Mouse (Mus musculus): ENCODE data around the gene Soat1.
"Not testable (repeated sequence)": the region's sequence is repeated elsewhere in the genome, so short reads cannot be mapped to it uniquely, and the experiment has no call there.

Soat1 gene

GRCm38 (mm10) chr1:156423493-156423892 lies 50.6 kb downstream of the Soat1 start:
- DNase-seq = no peak

- DNase-seq = no peak
Observed at GRCm38 (mm10) chr1:156422856-156423255, 51.3 kb downstream of the Soat1 start.

GRCm38 (mm10) chr1:156420671-156421297 lies 53.3 kb downstream of the Soat1 start, which contains the start of gene Axdnd1:
Gene Axdnd1, minus strand, starts transcription at chr1:156421159.
- DNase-seq = peak; percentile 79

- DNase-seq = peak; percentile 6
Observed at GRCm38 (mm10) chr1:156418170-156418569, 56.0 kb downstream of the Soat1 start.

- no peak for DNase-seq
Observed at GRCm38 (mm10) chr1:156408521-156408920, 65.6 kb downstream of the Soat1 start.

- no peak for DNase-seq
Observed at GRCm38 (mm10) chr1:156408004-156408403, 66.1 kb downstream of the Soat1 start.

GRCm38 (mm10) chr1:156403251-156403650 lies 70.9 kb downstream of the Soat1 start:
- DNase-seq = no peak

- DNase-seq = no peak
Observed at GRCm38 (mm10) chr1:156402491-156402890, 71.6 kb downstream of the Soat1 start.

- DNase-seq = not testable (repeated sequence)
Observed at GRCm38 (mm10) chr1:156400159-156400558, 74.0 kb downstream of the Soat1 start.

GRCm38 (mm10) chr1:156393148-156393547 lies 81.0 kb downstream of the Soat1 start:
- no peak for DNase-seq

- DNase-seq = no peak
Observed at GRCm38 (mm10) chr1:156386880-156387279, 87.3 kb downstream of the Soat1 start.

- no peak for DNase-seq
Observed at GRCm38 (mm10) chr1:156386232-156386631, 87.9 kb downstream of the Soat1 start.

- DNase-seq = no peak
Observed at GRCm38 (mm10) chr1:156381217-156381616, 92.9 kb downstream of the Soat1 start.

Data from cerebellum, adult 11 months (tissue).